Mouse (Mus musculus): Measurements from ENCODE around the gene Ube2v1.

DNA sequence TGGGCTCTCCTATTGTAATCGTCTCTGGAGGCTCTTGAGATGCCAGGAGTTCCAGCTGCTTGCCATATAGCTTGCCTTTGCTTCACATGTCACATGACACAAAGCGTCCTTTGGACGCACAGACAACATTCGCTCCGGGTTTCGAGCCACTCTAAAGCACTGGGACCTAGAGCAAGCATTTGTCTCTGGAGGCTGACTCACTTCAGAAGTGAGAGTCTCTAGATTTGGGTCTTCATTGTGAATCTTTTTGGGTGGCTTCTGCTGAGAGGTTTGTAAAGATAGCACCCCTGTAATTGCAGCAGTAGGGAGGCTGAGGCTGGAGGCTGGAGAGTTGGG, 1.6 kb upstream of the Ube2v1 start:
- TF ChIP-seq CTCF (IDR thresholded peaks at IDR 0.05), result no peak
- TF ChIP-seq EP300 (IDR thresholded peaks at IDR 0.05), result no peak
